8 mouse cellular contexts compared by ENCODE assay signal in the genomic region with DNA sequence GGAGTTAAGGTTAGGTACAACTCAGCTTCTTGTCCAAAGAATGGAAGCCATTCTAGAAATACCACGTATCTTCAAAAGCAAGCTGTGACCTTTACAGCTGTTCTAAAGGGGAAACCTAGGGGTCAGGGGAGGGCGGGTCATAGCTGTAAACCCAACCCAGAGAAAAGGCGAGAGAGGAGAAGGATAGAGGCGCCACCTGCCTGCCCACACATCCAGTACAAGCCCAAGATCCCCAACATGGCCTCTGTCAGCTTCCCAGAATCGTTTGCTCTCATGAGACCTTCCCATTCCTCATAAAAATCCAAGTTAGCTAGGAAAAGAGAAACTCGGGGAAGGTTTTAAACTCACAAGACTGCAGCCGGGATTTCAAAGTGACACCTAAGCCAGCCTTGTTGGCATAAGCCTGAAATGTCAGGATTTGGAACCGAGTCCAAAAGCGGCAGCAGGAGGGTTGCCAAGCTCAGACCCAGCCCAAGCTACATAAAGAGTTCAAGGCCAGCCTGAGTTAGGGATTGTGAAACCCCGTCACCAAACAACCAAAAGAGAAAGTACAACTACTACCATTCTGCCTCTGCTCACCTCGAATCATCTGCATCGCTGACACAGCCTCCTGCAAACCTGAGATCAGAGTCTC.
DNase-seq lines count a peak whose midpoint lies in the region; ATAC-seq and TF ChIP-seq lines count a peak whose summit lies in the region.

No protein-coding gene starts in this region.

- H3K9me3 ChIP-seq in forebrain, embryonic 14.5 days (replicated peaks; ENCODE audit: control insufficient read depth, low read length) = no peaks in the 10 kb centered on the region
- H3K9me3 ChIP-seq in forebrain, embryonic 13.5 days (replicated peaks) = no peaks in the 10 kb centered on the region
- H3K9me3 ChIP-seq in forebrain, embryonic 11.5 days (ENCODE audit: control insufficient read depth, low read length) = no peaks in the 10 kb centered on the region

- H3K4me2 ChIP-seq in forebrain, embryonic 14.5 days (ENCODE audit: low read length) = no peak overlapping the region
- no peak overlapping the region for H3K4me2 ChIP-seq in forebrain, embryonic 13.5 days
- no peak overlapping the region for H3K4me2 ChIP-seq in forebrain, embryonic 11.5 days (ENCODE audit: low read depth, low read length, severe bottlenecking)

- TF ChIP-seq POLR2A in testis, adult 2 months (IDR thresholded peaks at IDR 0.05; ENCODE audit: control insufficient read depth, low read depth, low read length) = peak; percentile 19; the same call in 1 of the 2 replicates

- H3K27ac ChIP-seq in forebrain, embryonic 14.5 days (ENCODE audit: low read depth, low read length) = no peak overlapping the region
- H3K27ac ChIP-seq in forebrain, embryonic 13.5 days = no peak overlapping the region
- peak overlapping the region; percentile 1 for H3K27ac ChIP-seq in testis, adult 2 months (ENCODE audit: control insufficient read depth, insufficient read depth, low read depth, low read length)
- no peak overlapping the region for H3K27ac ChIP-seq in forebrain, embryonic 11.5 days (ENCODE audit: low read depth, low read length)

- H3K4me1 ChIP-seq in forebrain, embryonic 14.5 days (ENCODE audit: control insufficient read depth, insufficient read depth, low read length) = no peaks in the 10 kb centered on the region
- no peaks in the 10 kb centered on the region for H3K4me1 ChIP-seq in forebrain, embryonic 13.5 days
- peaks cover 4% of the 10 kb centered on the region; the same call in 1 of the 2 replicates for H3K4me1 ChIP-seq in testis, adult 2 months (ENCODE audit: control insufficient read depth, insufficient read depth, low read length)
- H3K4me1 ChIP-seq in forebrain, embryonic 11.5 days (replicated peaks; ENCODE audit: control insufficient read depth, insufficient read depth, low read length) = no peaks in the 10 kb centered on the region

- no peak overlapping the region for H3K4me3 ChIP-seq in forebrain, embryonic 14.5 days (ENCODE audit: low read depth, low read length)
- no peak overlapping the region for H3K4me3 ChIP-seq in forebrain, embryonic 13.5 days
- H3K4me3 ChIP-seq in testis, adult 2 months (ENCODE audit: control insufficient read depth, low read depth, low read length) = no peak overlapping the region; the same call in 1 of the 2 replicates
- no peak overlapping the region for H3K4me3 ChIP-seq in forebrain, embryonic 11.5 days (ENCODE audit: low read depth, low read length)

- H3K27me3 ChIP-seq in forebrain, embryonic 14.5 days (replicated peaks; ENCODE audit: control insufficient read depth, insufficient read depth, low read length) = no peaks in the 10 kb centered on the region
- H3K27me3 ChIP-seq in forebrain, embryonic 13.5 days = no peaks in the 10 kb centered on the region
- no peaks in the 10 kb centered on the region for H3K27me3 ChIP-seq in testis, adult 2 months (ENCODE audit: control insufficient read depth, insufficient read depth, low read length)
- no peaks in the 10 kb centered on the region for H3K27me3 ChIP-seq in forebrain, embryonic 11.5 days (ENCODE audit: control insufficient read depth, insufficient read depth, low read length)

- no peak for ATAC-seq in forebrain, embryonic 14.5 days
- no peak for ATAC-seq in forebrain, embryonic 13.5 days
- ATAC-seq in granulocyte monocyte progenitor cell, adult 5-6 weeks (replicated peaks; ENCODE audit: poor library complexity, severe bottlenecking) = no peak
- ATAC-seq in forebrain, embryonic 11.5 days (replicated peaks; ENCODE audit: low FRiP score) = no peak

- DNase-seq in forebrain, embryonic 14.5 days (ENCODE audit: low spot score) = peak; percentile 13
- no peak for DNase-seq in testis, postnatal 14 days (ENCODE audit: low spot score)
- peak; percentile 14 for DNase-seq in liver
- DNase-seq in forebrain, embryonic 11.5 days (ENCODE audit: low spot score) = no peak
- no peak for DNase-seq in lung, postnatal 4 days

- TF ChIP-seq CTCF in testis, adult 2 months (IDR thresholded peaks at IDR 0.05; ENCODE audit: control insufficient read depth, insufficient read depth, insufficient replicate concordance, low read depth, low read length) = no peak

- H3K36me3 ChIP-seq in forebrain, embryonic 14.5 days (ENCODE audit: control insufficient read depth, insufficient read depth, low read length) = no peaks in the 10 kb centered on the region
- H3K36me3 ChIP-seq in forebrain, embryonic 13.5 days (ENCODE audit: poor library complexity, severe bottlenecking) = no peaks in the 10 kb centered on the region
- H3K36me3 ChIP-seq in testis, adult 2 months (ENCODE audit: control insufficient read depth, insufficient read depth, low read length) = no peaks in the 10 kb centered on the region
- H3K36me3 ChIP-seq in forebrain, embryonic 11.5 days (ENCODE audit: control insufficient read depth, insufficient read depth, low read length) = no peaks in the 10 kb centered on the region

- 76% methylated on average over 12 of the region's 12 CpGs for WGBS in forebrain, embryonic 14.5 days
- WGBS in forebrain, embryonic 13.5 days = 79% methylated on average over 12 of the region's 12 CpGs
- WGBS in forebrain, embryonic 11.5 days = 79% methylated on average over 12 of the region's 12 CpGs

- no peak overlapping the region for H3K9ac ChIP-seq in forebrain, embryonic 14.5 days (ENCODE audit: low read length)
- no peak overlapping the region for H3K9ac ChIP-seq in forebrain, embryonic 13.5 days
- H3K9ac ChIP-seq in forebrain, embryonic 11.5 days (ENCODE audit: low read length) = no peak overlapping the region

Comparison
In these comparisons a context has a peak if more than half of its experiments do, and no peak if none do; other contexts are left out.
1. DNase-seq: peak in forebrain, embryonic 14.5 days (single experiment) and liver (single experiment); none in testis, postnatal 14 days (single experiment), forebrain, embryonic 11.5 days (single experiment) and lung, postnatal 4 days (0 of 2).